ENCODE assay signal across 1 mouse cellular context in genomic region chr3:87785156-87785555, GRCm38 (mm10).
TF ChIP-seq lines count a peak whose summit lies in the region.

No protein-coding gene starts in this region.

TF ChIP-seq in MEL, 35 proteins besides CTCF, POLR2A, EP300 and RAD21:
- TF ChIP-seq GATA1 (IDR thresholded peaks at IDR 0.05; ENCODE audit: low read depth, low read length) (0 out of 2 replicates have a peak, but pooled peaks have one; percentile 5), ELF1 (IDR thresholded peaks at IDR 0.05; ENCODE audit: low read depth, low read length) (no peak)
